Mouse (Mus musculus) heart, postnatal 10 days (tissue): ENCODE results near the gene Rap1b. TPM values are rescaled to one million over a fixed set of nuclear protein-coding genes. Genes with fewer than 3 reads are reported as not detected.
"Not testable (repeated sequence)": the region's sequence is repeated elsewhere in the genome, so short reads cannot be mapped to it uniquely, and the experiment has no call there.

Source experiments
- DNase-seq, 2 experiments: peaks; one replicate each; pipeline ENCODE4 v3.0.0; 2021
- intact Hi-C: fragments of 180-260 bp; cut with DNase I; formaldehyde crosslinking; loops from one replicate; pipeline ENCODE4 v1.15.1; 2025
- total RNA-seq, 2 experiments: library from RNA; stranded (reverse); gene quantifications; 2 replicates each; pipeline ENCODE4 v1.2.3; 2021

The Rap1b gene
- total RNA-seq = 10 to 100 TPM; 89.8 to 96.6 TPM

DNA sequence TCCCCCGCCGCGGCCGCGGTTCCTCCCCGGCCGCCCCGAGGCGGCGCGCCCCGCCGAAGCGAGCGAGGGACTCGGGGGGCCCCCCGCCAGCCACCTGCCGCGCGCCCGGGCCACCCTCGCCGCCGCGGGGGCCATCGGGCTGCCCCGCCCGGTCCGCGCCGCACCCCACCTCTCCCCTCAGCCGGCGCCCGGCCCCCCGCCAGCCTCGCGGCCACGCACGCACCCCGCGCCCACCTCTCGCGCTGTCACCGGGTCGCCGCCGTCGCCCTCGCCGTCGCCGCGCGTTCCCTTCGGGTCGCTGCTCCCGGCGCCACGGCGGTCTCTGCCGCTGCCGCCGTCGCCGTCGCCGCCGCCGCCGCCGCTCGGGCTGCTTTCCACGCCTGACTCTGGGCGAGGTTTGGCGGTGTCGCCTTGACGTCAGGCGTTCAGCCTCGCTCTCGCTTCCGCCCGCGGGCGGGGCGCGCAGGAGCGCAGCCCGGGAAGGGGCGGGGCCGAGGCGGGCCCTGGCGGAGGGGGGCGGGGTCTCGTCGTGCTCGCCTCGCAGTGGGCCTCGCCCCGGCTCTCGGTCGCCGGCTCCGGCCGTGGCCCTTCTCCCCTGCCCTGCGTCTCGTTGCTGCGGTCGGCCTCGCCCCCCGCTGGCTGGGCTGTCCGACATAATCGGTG, at the start of gene Rap1b:
Rap1b (minus strand) TSS at position 439 of the 663 bp plus-strand sequence.
- intact Hi-C loops = loop anchor here (2.0 to 5.0 kb wide), 7 partner anchors 53 to 262 kb away; partner anchors contain the start of gene Nup107

DNA sequence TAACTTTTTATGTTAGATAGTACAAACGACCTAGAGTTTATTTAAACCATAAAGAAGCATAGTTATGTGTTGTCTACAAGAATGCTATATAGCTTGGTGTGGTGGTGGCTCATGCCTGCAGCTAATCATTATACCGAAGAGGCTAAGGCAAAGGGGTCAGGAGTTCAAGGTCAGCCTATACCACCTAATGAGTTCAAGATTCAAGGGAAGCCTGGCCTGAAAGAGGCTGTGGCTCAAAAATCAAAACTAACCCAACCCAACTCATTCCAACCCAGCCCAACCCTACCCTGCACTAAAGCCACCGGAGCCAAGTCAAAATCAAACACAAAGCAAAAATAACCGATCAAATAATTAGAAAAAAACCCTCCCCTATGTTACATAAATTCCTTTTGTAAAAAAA, 49.4 kb upstream of the Rap1b start:
- intact Hi-C loops = no loop called here
- DNase-seq = no peak

More for the DNA sequence above, at the start of gene Rap1b:
- peak; percentile 98 for DNase-seq

DNA sequence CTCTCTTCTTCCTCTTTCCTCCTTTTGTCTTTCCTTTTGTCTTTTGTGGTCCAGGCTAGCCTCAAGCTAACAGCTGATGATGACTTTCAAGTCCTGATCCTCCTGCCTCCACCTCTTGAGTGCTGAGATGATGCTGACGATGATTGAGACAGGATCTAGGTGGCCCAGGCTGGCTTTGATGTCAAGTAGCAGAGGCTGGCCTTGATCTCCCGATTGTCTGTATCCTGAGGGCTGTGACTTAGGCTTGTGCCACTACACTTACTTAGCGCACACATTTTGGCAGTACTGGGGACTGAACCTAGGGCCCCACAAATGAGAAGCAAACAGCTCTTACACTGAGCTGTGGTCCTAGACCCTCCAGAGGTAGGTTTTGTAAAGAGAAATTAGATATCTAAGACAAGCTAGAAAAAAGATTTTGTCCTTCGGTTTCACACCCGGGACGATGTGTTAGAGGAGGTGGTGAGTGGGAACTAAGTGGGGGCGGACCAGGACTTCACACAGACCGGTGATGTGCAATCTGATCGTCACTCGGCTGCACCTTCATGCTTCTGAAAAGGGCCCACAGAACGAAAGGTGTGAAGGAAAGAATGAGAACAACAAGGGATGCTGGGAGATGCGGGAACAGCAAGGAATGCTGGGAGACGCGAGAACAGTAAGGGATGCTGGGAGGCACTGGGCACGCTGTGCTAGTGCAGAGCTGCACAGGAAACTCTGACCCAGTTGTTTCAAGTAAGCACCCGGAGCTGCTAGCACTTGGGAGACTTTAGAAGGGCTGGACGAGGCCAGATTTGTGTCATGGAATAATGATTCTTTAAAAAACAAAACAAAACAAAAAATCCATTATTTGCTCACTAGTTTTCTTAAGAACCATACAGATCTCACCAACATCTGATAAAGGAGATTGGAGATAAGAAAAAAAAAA, 48.5 kb upstream of the Rap1b start:
- DNase-seq = no peak
- intact Hi-C loops = no loop called here

DNA sequence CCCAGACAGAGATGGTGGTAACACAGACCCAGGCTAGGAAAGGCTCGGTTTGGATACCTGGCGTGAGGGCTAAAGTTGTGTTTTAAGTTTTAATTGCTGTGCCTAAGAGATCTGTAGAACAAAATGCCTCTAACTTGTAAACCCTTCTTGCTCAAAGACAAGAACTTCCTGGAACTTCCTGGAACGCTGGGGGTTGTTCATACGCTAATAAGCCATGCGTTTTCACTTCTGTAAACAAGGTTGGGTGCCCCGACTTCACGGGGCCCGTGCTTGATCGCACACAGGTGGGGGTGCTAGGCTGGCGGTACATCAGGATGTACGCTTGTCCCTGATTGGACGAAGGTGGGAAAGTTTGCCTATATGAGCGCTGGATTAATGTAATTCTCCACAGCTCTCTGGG, 47.3 kb upstream of the Rap1b start:
- intact Hi-C loops, DNase-seq: not testable (repeated sequence)

DNA sequence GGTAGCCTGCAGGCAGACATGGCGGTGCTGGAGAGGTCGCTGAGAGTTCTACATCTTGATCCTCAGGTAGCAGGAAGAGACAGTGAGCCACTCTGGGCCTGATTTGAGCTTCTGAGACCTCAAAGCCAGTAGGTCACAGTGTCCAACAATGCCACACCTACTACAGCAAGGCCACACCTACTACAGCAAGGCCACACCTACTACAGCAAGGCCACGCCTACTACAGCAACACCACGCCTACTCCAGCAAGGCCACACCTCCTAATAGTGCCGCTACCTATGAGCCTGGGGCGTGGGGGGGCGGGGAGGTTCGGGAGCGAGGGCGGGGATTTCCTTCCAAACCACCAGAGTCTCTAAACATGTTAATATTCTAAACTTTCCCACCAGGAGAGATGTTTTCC, 45.5 kb upstream of the Rap1b start:
- no peak for DNase-seq
- intact Hi-C loops = no loop called here

DNA sequence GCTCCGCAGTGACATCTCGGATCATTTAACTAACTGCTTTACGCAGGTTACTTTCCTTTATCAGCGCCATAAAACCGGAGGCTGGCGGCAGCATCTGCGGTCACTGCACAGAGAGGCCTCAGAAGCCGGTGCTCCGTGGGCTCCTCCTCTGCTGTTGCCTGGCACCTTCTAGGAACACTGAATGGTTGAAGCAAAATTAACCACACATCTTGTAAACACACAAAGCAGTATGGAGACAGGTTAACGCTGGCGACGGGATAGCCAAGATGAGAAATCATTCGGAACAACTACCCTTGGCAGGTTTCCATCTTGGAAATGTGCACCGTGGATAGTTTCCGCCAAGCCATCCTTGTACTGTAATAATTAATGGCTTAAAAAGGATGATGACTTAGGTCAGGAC, 43.0 kb upstream of the Rap1b start:
- DNase-seq = no peak
- intact Hi-C loops = no loop called here

DNA sequence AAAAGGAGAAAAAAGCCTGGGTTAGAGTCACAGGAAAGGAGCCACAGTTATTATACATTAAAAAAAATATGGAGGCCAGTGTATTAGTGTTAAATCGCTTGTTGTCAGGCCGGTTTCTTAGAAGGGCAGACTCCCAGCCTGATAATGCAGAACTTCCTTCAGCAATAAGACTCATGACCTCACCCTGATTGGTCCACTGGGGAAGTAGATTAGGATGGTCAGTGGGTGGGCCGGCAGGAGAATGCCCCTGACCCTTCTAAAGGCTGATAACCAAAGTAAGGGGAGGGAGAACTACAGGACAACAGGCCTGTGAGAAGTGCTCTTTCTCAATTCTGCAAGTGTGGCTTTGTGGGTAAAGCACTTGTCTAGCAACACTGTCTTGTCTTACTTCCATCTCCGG, 39.5 kb upstream of the Rap1b start:
- DNase-seq = no peak
- intact Hi-C loops = no loop called here

DNA sequence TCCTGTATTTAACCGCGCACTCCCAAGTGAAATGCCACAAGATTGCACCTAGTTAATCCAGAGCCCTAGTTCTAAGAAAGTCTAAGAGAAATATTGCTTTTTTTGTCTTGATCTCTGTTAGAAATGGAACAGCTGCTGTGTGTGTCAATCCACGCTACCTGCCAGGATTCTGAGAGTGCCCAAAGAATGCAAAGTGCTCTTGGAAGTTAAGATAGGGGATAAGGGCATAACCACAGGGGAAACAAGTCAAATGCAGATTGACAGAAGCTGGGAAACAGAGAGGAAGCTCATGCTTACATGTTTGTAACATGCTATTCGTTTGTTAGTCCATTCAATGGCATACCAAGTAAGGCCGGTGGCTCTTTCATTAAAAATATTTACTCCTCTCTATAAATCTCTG, 38.9 kb upstream of the Rap1b start:
- intact Hi-C loops = no loop called here
- DNase-seq = no peak

DNA sequence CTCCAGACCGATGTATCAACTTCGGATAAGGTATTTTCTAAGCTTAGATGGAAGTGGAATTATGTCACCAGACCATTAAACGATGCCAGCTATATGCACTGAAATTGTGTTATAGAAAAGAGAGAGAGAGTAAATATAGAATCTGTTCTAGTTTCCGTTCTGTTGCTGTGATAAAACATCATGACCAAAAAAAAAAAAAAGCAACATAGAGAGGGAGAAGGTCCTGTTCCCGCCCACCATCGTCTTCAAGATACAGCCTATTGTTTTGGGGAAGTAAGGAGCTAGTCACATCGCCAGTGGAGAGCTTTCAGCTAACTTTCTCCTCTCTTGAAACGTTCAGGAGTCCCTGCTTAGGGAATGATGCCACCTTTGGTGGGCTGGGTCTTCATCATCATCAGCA, 37.6 kb upstream of the Rap1b start:
- no peak for DNase-seq
- intact Hi-C loops = no loop called here

DNA sequence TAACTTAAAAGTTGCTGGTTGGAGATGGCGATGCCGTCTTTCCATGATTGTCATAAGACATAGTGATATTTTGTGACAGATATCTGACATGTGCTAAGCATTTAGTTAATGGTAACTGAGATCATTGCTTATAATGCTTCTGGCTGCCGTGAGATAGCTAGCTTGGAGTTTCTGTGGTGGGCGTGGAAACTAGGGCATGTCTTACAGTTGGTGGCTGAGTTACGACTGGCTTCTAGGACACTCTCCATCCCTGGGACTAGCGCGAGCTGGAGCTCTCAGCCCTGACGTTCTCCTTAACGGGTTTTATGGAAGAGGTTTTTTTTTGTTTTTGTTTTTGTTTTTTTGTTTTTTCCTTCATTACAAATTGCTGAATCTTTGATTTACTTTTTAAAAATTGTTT, 32.8 kb upstream of the Rap1b start:
- intact Hi-C loops = no loop called here

DNA sequence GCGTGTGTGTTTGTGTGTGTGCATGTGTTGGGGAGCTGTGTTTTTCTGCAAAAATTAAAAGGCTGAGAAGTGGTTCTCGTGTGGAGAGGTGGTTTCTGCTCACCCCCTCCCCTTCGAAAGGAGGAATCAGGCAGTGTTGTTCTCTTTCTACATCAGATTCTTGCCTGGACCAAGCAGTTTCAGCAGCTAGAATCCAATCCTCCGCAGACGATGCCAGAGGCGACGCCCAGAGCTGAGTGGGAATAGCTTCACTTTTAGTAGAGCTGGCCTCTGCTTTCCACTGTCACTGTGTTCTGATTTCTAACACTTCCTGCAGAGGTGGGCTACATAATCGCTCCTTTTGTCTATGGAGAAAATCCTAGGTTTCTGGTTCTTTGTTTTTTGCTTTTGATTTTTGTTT, 31.0 kb upstream of the Rap1b start:
- intact Hi-C loops = no loop called here

More for the DNA sequence above, 32.8 kb upstream of the Rap1b start:
- DNase-seq = no peak

DNA sequence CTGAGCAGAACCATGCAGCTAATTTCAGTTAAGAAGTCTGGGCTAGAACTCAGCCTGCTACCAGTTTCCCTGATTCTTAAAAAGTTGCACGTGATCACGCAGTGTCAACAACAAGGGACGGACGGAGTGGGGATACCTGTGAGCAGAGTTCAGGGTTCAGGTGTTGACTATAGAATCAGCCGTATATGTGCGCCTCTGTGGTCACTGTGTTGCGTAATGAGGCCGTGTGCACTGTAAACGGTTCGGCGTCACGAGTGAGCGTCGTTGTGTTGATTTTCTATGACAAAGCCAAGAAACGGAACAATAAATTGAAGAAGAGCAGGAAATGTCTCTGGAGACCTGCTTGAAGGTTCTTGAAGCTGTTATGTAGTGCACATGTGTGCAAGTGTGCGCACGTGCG, 30.6 kb upstream of the Rap1b start:
- no peak for DNase-seq
- intact Hi-C loops = no loop called here

More for the DNA sequence above, 31.0 kb upstream of the Rap1b start:
- no peak for DNase-seq

DNA sequence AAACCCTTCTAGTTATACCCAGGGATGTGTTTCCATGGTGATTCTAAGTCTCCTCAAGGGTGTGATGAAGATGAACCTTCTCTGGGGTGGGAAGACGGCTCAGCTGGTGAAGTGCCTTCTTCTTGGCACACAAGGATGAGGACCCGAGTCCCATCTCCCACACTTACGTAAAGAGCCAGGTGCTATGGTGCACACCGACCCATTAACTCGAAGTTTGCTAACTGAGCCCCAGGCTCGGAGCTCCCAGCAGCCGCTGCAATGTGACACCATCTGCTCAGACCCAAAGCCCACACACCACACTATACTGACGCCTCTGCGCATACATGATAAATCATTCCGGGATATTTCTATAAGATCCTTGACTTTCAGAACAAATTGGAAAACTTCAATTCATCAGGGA, 29.1 kb upstream of the Rap1b start:
- intact Hi-C loops = no loop called here
- no peak for DNase-seq

DNA sequence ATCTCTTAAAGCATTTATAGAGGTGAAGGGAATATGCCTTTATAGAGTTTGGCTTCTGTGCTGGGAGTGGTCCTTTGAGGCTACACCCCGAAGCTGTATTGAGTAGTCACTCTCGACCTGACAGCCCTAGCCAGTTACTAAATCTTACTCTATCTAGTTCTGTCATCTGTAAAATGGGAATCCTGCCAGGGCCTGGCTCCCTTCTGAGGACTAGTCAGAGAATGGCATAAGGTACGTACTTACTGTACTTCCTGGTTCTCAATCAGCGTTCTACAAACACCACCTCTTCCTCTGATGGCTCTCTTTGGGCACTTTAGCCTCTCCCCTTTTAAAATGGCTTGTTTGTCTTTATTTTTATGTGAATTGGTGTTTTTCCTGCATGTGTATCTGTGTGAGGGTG, 28.1 kb upstream of the Rap1b start:
- intact Hi-C loops = no loop called here
- no peak for DNase-seq

DNA sequence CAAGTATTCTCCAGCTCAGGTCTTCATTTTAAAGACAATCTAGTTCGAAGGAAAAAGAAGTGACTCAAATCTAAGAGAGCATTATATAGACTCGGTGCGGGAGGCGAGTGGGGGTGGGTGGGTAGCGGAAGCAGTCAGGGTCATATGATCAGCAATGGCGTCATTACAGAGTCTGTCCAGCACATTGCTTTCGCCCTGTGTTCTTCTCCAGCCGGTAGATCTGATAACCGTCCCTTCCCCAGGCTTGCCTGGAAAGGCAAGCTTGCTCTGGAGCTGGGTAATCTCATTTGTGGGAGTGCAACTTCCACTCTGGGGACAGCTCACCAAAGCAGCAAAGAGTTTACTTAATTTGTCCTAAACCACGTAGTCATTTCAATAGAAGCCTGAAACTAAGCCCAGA, 26.6 kb upstream of the Rap1b start:
- intact Hi-C loops = no loop called here
- DNase-seq = no peak

DNA sequence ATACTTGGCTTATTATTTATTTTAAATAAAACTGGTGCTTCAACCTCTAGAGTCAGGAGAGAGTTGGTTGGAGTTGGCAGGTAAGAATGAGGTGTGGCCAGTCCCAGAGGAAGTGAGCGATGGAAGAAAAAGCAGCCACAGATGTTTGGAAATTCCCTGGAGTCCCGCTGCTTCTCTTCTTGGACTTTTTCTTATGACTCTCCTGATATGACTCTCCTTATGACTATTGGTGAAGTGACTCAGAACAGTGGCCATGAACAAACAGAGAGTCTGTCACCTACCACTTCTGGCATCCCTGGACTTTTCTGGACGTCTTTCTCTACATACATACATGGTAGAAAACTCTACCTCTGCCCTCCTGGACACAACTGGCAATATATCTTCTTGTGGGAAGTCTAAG, 21.5 kb upstream of the Rap1b start:
- DNase-seq = no peak
- intact Hi-C loops = no loop called here

DNA sequence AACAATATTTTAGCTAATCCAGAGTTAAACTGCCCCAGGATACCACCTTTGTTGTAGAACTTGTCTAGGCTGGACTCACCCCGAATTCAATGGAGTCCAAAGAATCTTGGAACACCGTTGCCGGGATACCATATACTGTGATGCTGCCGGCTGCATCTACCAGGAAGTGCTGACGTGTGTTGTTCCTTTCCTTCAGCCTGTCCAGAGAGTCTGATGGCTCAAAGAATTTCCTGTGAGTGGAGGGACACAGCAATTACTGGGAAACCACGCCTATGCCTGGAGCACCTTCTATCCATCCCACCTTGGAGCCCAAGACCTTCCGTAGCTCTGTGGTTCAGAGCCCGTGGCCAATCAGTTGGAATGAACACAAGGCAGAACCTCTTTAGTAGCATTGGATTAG, 20.8 kb upstream of the Rap1b start:
- no peak for DNase-seq
- intact Hi-C loops = no loop called here

DNA sequence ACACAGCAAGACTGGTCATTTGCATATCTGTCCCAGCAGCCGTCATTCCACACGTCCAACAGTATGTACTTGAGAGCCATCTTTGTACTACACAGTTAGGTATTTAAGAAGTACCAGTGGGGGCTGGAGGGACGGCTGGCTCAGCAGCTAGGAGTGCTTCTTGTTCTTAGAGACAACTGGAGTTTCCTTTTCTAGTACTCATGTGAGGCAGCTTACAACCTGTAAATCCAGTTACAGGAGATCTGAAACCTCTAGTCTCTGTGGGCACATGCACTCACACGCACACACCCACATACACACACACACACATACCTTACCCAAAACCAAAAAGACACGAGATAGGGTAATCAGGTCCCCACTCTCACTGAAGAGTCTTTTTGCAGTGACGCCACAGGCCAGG, 18.9 kb upstream of the Rap1b start:
- DNase-seq = no peak
- intact Hi-C loops = loop anchor here (5.0 kb wide), 1 partner anchor 263 kb away; no protein-coding TSS in a partner anchor

DNA sequence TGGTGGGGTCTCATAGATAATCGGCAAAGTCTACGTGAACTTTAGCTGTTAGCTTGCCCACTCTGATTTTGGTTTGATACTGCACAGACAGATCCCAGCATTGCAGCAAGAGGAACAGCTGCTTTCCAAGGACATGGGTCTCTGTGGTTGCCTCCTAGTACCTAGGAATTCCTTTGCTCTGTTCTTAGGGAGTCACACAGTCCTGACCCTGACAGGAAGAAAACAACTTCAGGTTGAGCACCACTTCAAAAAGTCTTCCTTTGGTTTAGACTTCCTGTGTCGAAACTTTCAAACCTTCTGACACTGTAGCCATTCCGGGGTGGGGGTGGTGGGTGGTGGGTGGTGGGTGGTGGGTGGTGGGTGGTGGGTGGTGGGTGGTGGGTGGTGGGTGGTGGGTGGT, 18.4 kb upstream of the Rap1b start:
- no peak for DNase-seq
- intact Hi-C loops = loop anchor here (5.0 kb wide), 1 partner anchor 263 kb away; no protein-coding TSS in a partner anchor

DNA sequence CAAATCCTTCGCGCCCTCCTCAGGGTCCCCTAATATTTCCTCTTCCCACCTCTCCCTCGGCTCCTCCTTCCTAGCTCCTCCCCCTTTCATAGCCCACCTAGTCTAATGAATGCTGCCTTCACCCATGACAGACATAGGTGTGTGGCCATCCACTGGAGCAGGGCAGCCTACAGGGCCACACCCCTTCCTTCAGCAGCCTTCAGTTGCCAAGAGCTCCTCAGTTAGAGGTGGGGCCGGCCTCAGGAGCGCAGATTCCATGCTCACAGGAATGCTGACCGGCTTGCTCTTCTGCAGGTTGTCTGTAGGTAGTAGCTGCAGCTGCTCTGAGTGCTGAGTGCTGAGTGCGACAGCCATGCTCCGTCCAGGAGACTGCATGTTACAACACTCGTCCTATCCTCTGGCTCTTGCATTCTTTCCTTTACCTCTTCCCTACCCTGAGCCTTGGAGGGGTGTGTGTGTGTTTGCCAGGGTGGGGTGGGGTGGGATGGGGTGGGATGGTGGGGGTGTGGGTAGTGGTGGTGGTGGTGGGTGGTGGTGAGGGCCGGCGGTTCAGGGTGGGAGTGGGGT, 16.3 kb upstream of the Rap1b start:
- intact Hi-C loops = loop anchor here (5.0 kb wide), 1 partner anchor 265 kb away; no protein-coding TSS in a partner anchor
- DNase-seq = no peak

DNA sequence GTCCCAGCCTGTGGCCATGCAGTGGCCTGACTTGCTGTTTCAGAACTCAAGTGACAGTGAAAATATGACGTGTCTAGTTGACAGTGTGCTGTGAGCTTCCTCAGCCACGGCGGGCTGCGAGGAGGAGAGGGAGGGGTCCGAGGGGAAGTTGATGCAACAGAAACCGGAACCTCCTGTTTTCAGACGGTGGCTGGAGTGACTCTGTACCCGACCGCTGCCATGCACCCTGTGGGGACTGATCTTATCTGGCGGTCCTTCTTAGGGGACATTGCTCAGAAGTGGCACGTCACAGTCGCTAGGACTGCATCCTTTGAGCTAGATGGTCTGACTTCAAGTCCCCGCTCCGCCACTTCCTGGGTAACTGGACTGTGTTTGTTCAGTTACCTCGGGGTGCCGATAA, 15.1 kb upstream of the Rap1b start:
- intact Hi-C loops = loop anchor here (5.0 kb wide), 1 partner anchor 266 kb away; no protein-coding TSS in a partner anchor
- no peak for DNase-seq
